8 mouse cellular contexts compared by ENCODE assay signal in genomic region chr2:110173818-110174247, GRCm38 (mm10).
A peak's percentile ranks its signal among the peaks of the same experiment; 100 is the strongest.
DNase-seq lines count a peak whose midpoint lies in the region; ATAC-seq and TF ChIP-seq lines count a peak whose summit lies in the region.

No protein-coding gene starts in this region.

- DNase-seq in intestine, embryonic 14.5 days (ENCODE audit: low spot score), result no peak
- DNase-seq in MN1 (ENCODE audit: low spot score), result peak; percentile 36
- peak; percentile 70 for DNase-seq in limb, embryonic 14.5 days (ENCODE audit: low spot score)
- DNase-seq in gastrocnemius, postnatal 4 days (ENCODE audit: low spot score in 2 of 2), result no peak

- H3K27me3 ChIP-seq in intestine, embryonic 14.5 days (replicated peaks; ENCODE audit: control insufficient read depth, insufficient read depth, low read length), result no peaks in the 10 kb centered on the region
- no peaks in the 10 kb centered on the region for H3K27me3 ChIP-seq in intestine, postnatal 0 days (replicated peaks; ENCODE audit: control insufficient read depth, insufficient read depth, low read length)
- H3K27me3 ChIP-seq in embryonic facial prominence, embryonic 13.5 days, result no peaks in the 10 kb centered on the region
- H3K27me3 ChIP-seq in limb, embryonic 14.5 days (ENCODE audit: control insufficient read depth, insufficient read depth, low read length), result no peaks in the 10 kb centered on the region

- H3K9ac ChIP-seq in intestine, embryonic 14.5 days (ENCODE audit: low read length), result no peak overlapping the region
- H3K9ac ChIP-seq in intestine, postnatal 0 days (ENCODE audit: low read depth, low read length), result no peak overlapping the region
- H3K9ac ChIP-seq in embryonic facial prominence, embryonic 13.5 days, result peak overlapping the region; percentile 44; the same call in 1 of the 2 replicates
- H3K9ac ChIP-seq in limb, embryonic 14.5 days (ENCODE audit: low read depth, low read length, severe bottlenecking), result no peak overlapping the region

- no peaks in the 10 kb centered on the region for H3K9me3 ChIP-seq in intestine, embryonic 14.5 days (ENCODE audit: control insufficient read depth, low read length)
- H3K9me3 ChIP-seq in intestine, postnatal 0 days (ENCODE audit: control insufficient read depth), result no peaks in the 10 kb centered on the region
- H3K9me3 ChIP-seq in embryonic facial prominence, embryonic 13.5 days, result no peaks in the 10 kb centered on the region
- no peaks in the 10 kb centered on the region for H3K9me3 ChIP-seq in limb, embryonic 14.5 days (ENCODE audit: control insufficient read depth, low read length)

- peak overlapping the region; percentile 58 for H3K27ac ChIP-seq in intestine, embryonic 14.5 days (ENCODE audit: low read depth)
- H3K27ac ChIP-seq in intestine, postnatal 0 days (ENCODE audit: low read depth, low read length), result no peak overlapping the region
- H3K27ac ChIP-seq in embryonic facial prominence, embryonic 13.5 days, result peak overlapping the region; percentile 81
- 0 out of 2 replicates have a peak overlapping the region, but pooled peaks have one; percentile 38 for H3K27ac ChIP-seq in limb, embryonic 14.5 days (replicated peaks; ENCODE audit: low read depth, low read length)

- TF ChIP-seq CTCF in intestine, postnatal 0 days (IDR thresholded peaks at IDR 0.05; ENCODE audit: low read depth), result no peak

- peak; percentile 42; the same call in 1 of the 2 replicates for ATAC-seq in intestine, embryonic 14.5 days (replicated peaks; ENCODE audit: low FRiP score, low TSS enrichment, low read depth)
- no peak for ATAC-seq in intestine, postnatal 0 days
- ATAC-seq in embryonic facial prominence, embryonic 13.5 days (ENCODE audit: insufficient number of reproducible peaks, insufficient read depth, low FRiP score, low TSS enrichment, low read depth), result peak; percentile 58
- ATAC-seq in limb, embryonic 14.5 days (ENCODE audit: low FRiP score, low read depth), result peak; percentile 55; the same call in 1 of the 2 replicates
- no peak for ATAC-seq in inflammation-experienced regulatory T-cells, adult 6 months
- ATAC-seq in activated CD4-positive, CD25-positive, alpha-beta regulatory T cell, adult 4 months, result no peak

- no peak overlapping the region for H3K4me2 ChIP-seq in intestine, embryonic 14.5 days (ENCODE audit: low read length)
- H3K4me2 ChIP-seq in intestine, postnatal 0 days (replicated peaks; ENCODE audit: low read depth), result no peak overlapping the region
- no peak overlapping the region for H3K4me2 ChIP-seq in embryonic facial prominence, embryonic 13.5 days
- no peak overlapping the region for H3K4me2 ChIP-seq in limb, embryonic 14.5 days (replicated peaks; ENCODE audit: low read depth, low read length, severe bottlenecking)

- H3K4me1 ChIP-seq in intestine, embryonic 14.5 days (replicated peaks; ENCODE audit: control insufficient read depth, insufficient read depth, low read length), result peaks cover 32% of the 10 kb centered on the region
- H3K4me1 ChIP-seq in intestine, postnatal 0 days (replicated peaks; ENCODE audit: control insufficient read depth, insufficient read depth, low read length), result no peaks in the 10 kb centered on the region
- H3K4me1 ChIP-seq in embryonic facial prominence, embryonic 13.5 days, result peaks cover 37% of the 10 kb centered on the region
- peaks cover 43% of the 10 kb centered on the region for H3K4me1 ChIP-seq in limb, embryonic 14.5 days (ENCODE audit: control insufficient read depth, insufficient read depth, low read length)

- no peak for TF ChIP-seq POLR2A in limb, embryonic 14.5 days (IDR thresholded peaks at IDR 0.05; ENCODE audit: borderline replicate concordance, extremely low read depth, insufficient read depth, insufficient read length)

- no peaks in the 10 kb centered on the region for H3K36me3 ChIP-seq in intestine, embryonic 14.5 days (ENCODE audit: control insufficient read depth, insufficient read depth, low read length)
- no peaks in the 10 kb centered on the region for H3K36me3 ChIP-seq in intestine, postnatal 0 days (ENCODE audit: control insufficient read depth, insufficient read depth)
- H3K36me3 ChIP-seq in embryonic facial prominence, embryonic 13.5 days, result no peaks in the 10 kb centered on the region
- no peaks in the 10 kb centered on the region for H3K36me3 ChIP-seq in limb, embryonic 14.5 days (ENCODE audit: control insufficient read depth, insufficient read depth, low read length)

- H3K4me3 ChIP-seq in intestine, embryonic 14.5 days (ENCODE audit: low read depth, low read length), result no peak overlapping the region
- H3K4me3 ChIP-seq in intestine, postnatal 0 days (ENCODE audit: low read depth, low read length), result no peak overlapping the region
- no peak overlapping the region for H3K4me3 ChIP-seq in embryonic facial prominence, embryonic 13.5 days
- H3K4me3 ChIP-seq in limb, embryonic 14.5 days (replicated peaks; ENCODE audit: low read length), result no peak overlapping the region

- WGBS in intestine, embryonic 14.5 days, result 35% methylated on average over 7 of the region's 7 CpGs
- 56% methylated on average over 7 of the region's 7 CpGs for WGBS in intestine, postnatal 0 days
- 29% methylated on average over 7 of the region's 7 CpGs for WGBS in embryonic facial prominence, embryonic 13.5 days
- 38% methylated on average over 7 of the region's 7 CpGs for WGBS in limb, embryonic 14.5 days

Comparison
In these comparisons a context has a peak if more than half of its experiments do, and no peak if none do; other contexts are left out.
1. ATAC-seq: peak in intestine, embryonic 14.5 days (single experiment), embryonic facial prominence, embryonic 13.5 days (single experiment) and limb, embryonic 14.5 days (single experiment); none in intestine, postnatal 0 days (single experiment), inflammation-experienced regulatory T-cells, adult 6 months (single experiment) and activated CD4-positive, CD25-positive, alpha-beta regulatory T cell, adult 4 months (single experiment).
2. DNase-seq: peak in MN1 (single experiment) and limb, embryonic 14.5 days (single experiment); none in intestine, embryonic 14.5 days (single experiment) and gastrocnemius, postnatal 4 days (0 of 2).